Mouse (Mus musculus) hindlimb bud, embryonic 11.5 days (tissue): ENCODE results near the gene Gm17689.

Experiments
- DNase-seq: peaks from one replicate; pipeline ENCODE4 v3.0.0-alpha.2; 2012; ENCODE audit warnings: low read depth, low spot score; ENCODE audit errors: extremely low spot score

The Gm17689 gene

GRCm38 (mm10) chr9:36582535-36582934 lies at the start of gene Gm17689:
Gene Gm17689 (minus strand): TSS chr9:36582635.
- DNase-seq: no peak

GRCm38 (mm10) chr9:36541863-36542262 lies 40.6 kb downstream of the Gm17689 start, which contains the start of gene Gm5615:
Gene Gm5615 (minus strand): TSS chr9:36541963.
- no peak for DNase-seq
